Mouse (Mus musculus) c-Kit-positive CD71-positive TER-119-positive erythroid progenitor cells, embryonic 14.5 days (primary cell): Measurements from ENCODE around the gene Npas1.

Experiments used
- DNase-seq: peaks from one replicate; pipeline ENCODE4 v3.0.0-alpha.2; 2013; ENCODE audit warnings: low spot score

Npas1 gene

GRCm38 (mm10) chr7:16468115-16468514 is 9.4 kb downstream of the Npas1 start:
- DNase-seq = no peak

- DNase-seq = peak; percentile 66
These were observed 11.0 kb downstream of the Npas1 start for GRCm38 (mm10) chr7:16466565-16466964.

GRCm38 (mm10) chr7:16465568-16465967 is 12.0 kb downstream of the Npas1 start:
- no peak for DNase-seq

GRCm38 (mm10) chr7:16465160-16465559 is 12.4 kb downstream of the Npas1 start:
- peak; percentile 66 for DNase-seq

GRCm38 (mm10) chr7:16463214-16463613 is 14.3 kb downstream of the Npas1 start:
- peak; percentile 74 for DNase-seq

- no peak for DNase-seq
These were observed 15.8 kb downstream of the Npas1 start for GRCm38 (mm10) chr7:16461705-16462104.

- DNase-seq = no peak
These were observed 16.4 kb downstream of the Npas1 start for GRCm38 (mm10) chr7:16461151-16461550.

- no peak for DNase-seq
These were observed 17.0 kb downstream of the Npas1 start for GRCm38 (mm10) chr7:16460566-16460965.

GRCm38 (mm10) chr7:16456289-16456688 is 21.2 kb downstream of the Npas1 start:
- DNase-seq = no peak

- DNase-seq = no peak
These were observed 22.5 kb downstream of the Npas1 start for GRCm38 (mm10) chr7:16455016-16455415.

- peak; percentile 64 for DNase-seq
These were observed 24.3 kb downstream of the Npas1 start for GRCm38 (mm10) chr7:16453118-16453711.

- DNase-seq = peak; percentile 86
These were observed 24.9 kb downstream of the Npas1 start, which contains the start of gene Tmem160 for GRCm38 (mm10) chr7:16452587-16453073. Tmem160 (plus strand) TSS chr7:16452779.

- no peak for DNase-seq
These were observed 25.9 kb downstream of the Npas1 start for GRCm38 (mm10) chr7:16451656-16452055.

- peak; percentile 45 for DNase-seq
These were observed 36.3 kb downstream of the Npas1 start for GRCm38 (mm10) chr7:16441241-16441640.

- DNase-seq = no peak
These were observed 42.4 kb downstream of the Npas1 start for GRCm38 (mm10) chr7:16435088-16435487.

GRCm38 (mm10) chr7:16433352-16433971 is 44.1 kb downstream of the Npas1 start:
- no peak for DNase-seq

- DNase-seq = peak; percentile 53
These were observed 51.3 kb downstream of the Npas1 start for GRCm38 (mm10) chr7:16426129-16426729.

GRCm38 (mm10) chr7:16425721-16426120 is 51.8 kb downstream of the Npas1 start:
- DNase-seq = no peak

GRCm38 (mm10) chr7:16423731-16424130 is 53.8 kb downstream of the Npas1 start:
- DNase-seq = no peak

- DNase-seq = no peak
These were observed 55.2 kb downstream of the Npas1 start for GRCm38 (mm10) chr7:16422222-16422856.

GRCm38 (mm10) chr7:16420493-16421118 is 56.9 kb downstream of the Npas1 start:
- DNase-seq = no peak

- no peak for DNase-seq
These were observed 58.8 kb downstream of the Npas1 start for GRCm38 (mm10) chr7:16418713-16419112.
